Mouse (Mus musculus): ENCODE results near the gene Zfp386. TPM values are rescaled to one million over a fixed set of nuclear protein-coding genes. Genes with fewer than 3 reads are reported as not detected.

Zfp386 gene
- total and polyA plus RNA-seq, 2 experiments: 2.5 to 15.3 TPM

- Histone ChIP-seq H3K27ac (replicated peaks; ENCODE audit: insufficient read depth, low read depth, low read length) (no peak overlapping the region), H3K9ac (ENCODE audit: low read depth, low read length) (no peak overlapping the region), H3K27me3 (ENCODE audit: control insufficient read depth, insufficient read depth, low read length) (no peaks in the 10 kb centered on the region), H3K79me2 (ENCODE audit: control insufficient read depth, insufficient read depth, low read length) (peaks cover 10% of the 10 kb centered on the region; the same call in 1 of the 2 replicates), H3K4me1 (ENCODE audit: control insufficient read depth, insufficient read depth, low read length) (peaks cover 3% of the 10 kb centered on the region; the same call in 1 of the 2 replicates), H3K36me3 (ENCODE audit: control insufficient read depth, insufficient read depth, low read length) (no peaks in the 10 kb centered on the region), H3K4me3 (ENCODE audit: insufficient read depth, low read depth, low read length) (no peak overlapping the region)
- TF ChIP-seq POLR2A (IDR thresholded peaks at IDR 0.05; ENCODE audit: extremely low read depth, insufficient read depth, low read length) (no peak), CTCF (IDR thresholded peaks at IDR 0.05; ENCODE audit: low read depth, low read length) (no peak)
- no peak for DNase-seq (ENCODE audit: extremely low read depth, low read depth, low spot score)
- 92% methylated on average over 5 of the region's 5 CpGs for WGBS
Observed at GRCm38 (mm10) chr12:116044785-116045184, 2.7 kb upstream of the Zfp386 start.

- no peak for DNase-seq (ENCODE audit: extremely low read depth, low read depth, low spot score)
- Histone ChIP-seq H3K27ac (replicated peaks; ENCODE audit: insufficient read depth, low read depth, low read length) (no peak overlapping the region), H3K27me3 (ENCODE audit: control insufficient read depth, insufficient read depth, low read length) (no peaks in the 10 kb centered on the region), H3K36me3 (ENCODE audit: control insufficient read depth, insufficient read depth, low read length) (peaks cover 2% of the 10 kb centered on the region; the same call in 1 of the 2 replicates), H3K4me3 (ENCODE audit: insufficient read depth, low read depth, low read length) (no peak overlapping the region), H3K4me1 (ENCODE audit: control insufficient read depth, insufficient read depth, low read length) (peaks cover 3% of the 10 kb centered on the region; the same call in 1 of the 2 replicates), H3K9ac (ENCODE audit: low read depth, low read length) (no peak overlapping the region), H3K79me2 (ENCODE audit: control insufficient read depth, insufficient read depth, low read length) (peaks cover 18% of the 10 kb centered on the region; the same call in 1 of the 2 replicates)
- WGBS: 57% methylated on average over 7 of the region's 7 CpGs
- TF ChIP-seq POLR2A (IDR thresholded peaks at IDR 0.05; ENCODE audit: extremely low read depth, insufficient read depth, low read length) (no peak), CTCF (IDR thresholded peaks at IDR 0.05; ENCODE audit: low read depth, low read length) (no peak)
Observed at GRCm38 (mm10) chr12:116048766-116049165, 1.2 kb downstream of the Zfp386 start.

- Histone ChIP-seq H3K4me3 (ENCODE audit: insufficient read depth, low read depth, low read length) (no peak overlapping the region), H3K9ac (ENCODE audit: low read depth, low read length) (no peak overlapping the region), H3K27ac (replicated peaks; ENCODE audit: insufficient read depth, low read depth, low read length) (no peak overlapping the region), H3K36me3 (ENCODE audit: control insufficient read depth, insufficient read depth, low read length) (peaks cover 3% of the 10 kb centered on the region; the same call in 1 of the 2 replicates), H3K4me1 (ENCODE audit: control insufficient read depth, insufficient read depth, low read length) (peaks cover 3% of the 10 kb centered on the region; the same call in 1 of the 2 replicates), H3K27me3 (ENCODE audit: control insufficient read depth, insufficient read depth, low read length) (no peaks in the 10 kb centered on the region), H3K79me2 (ENCODE audit: control insufficient read depth, insufficient read depth, low read length) (peaks cover 18% of the 10 kb centered on the region; the same call in 1 of the 2 replicates)
- DNase-seq (ENCODE audit: extremely low read depth, low read depth, low spot score): no peak
- no peak for TF ChIP-seq CTCF (IDR thresholded peaks at IDR 0.05; ENCODE audit: low read depth, low read length)
- TF ChIP-seq POLR2A (IDR thresholded peaks at IDR 0.05; ENCODE audit: extremely low read depth, insufficient read depth, low read length): no peak
- WGBS: 82% methylated on average over 3 of the region's 3 CpGs
Observed at GRCm38 (mm10) chr12:116049236-116049635, 1.7 kb downstream of the Zfp386 start.

GRCm38 (mm10) chr12:116049701-116050100, 2.2 kb downstream of the Zfp386 start:
- TF ChIP-seq CTCF (IDR thresholded peaks at IDR 0.05; ENCODE audit: low read depth, low read length): peak; percentile 39; the same call in 1 of the 2 replicates
- no peak for TF ChIP-seq POLR2A (IDR thresholded peaks at IDR 0.05; ENCODE audit: extremely low read depth, insufficient read depth, low read length)
- Histone ChIP-seq H3K9ac (ENCODE audit: low read depth, low read length) (no peak overlapping the region), H3K27ac (replicated peaks; ENCODE audit: insufficient read depth, low read depth, low read length) (no peak overlapping the region), H3K27me3 (ENCODE audit: control insufficient read depth, insufficient read depth, low read length) (no peaks in the 10 kb centered on the region), H3K36me3 (ENCODE audit: control insufficient read depth, insufficient read depth, low read length) (peaks cover 5% of the 10 kb centered on the region), H3K4me1 (ENCODE audit: control insufficient read depth, insufficient read depth, low read length) (peaks cover 3% of the 10 kb centered on the region; the same call in 1 of the 2 replicates), H3K79me2 (ENCODE audit: control insufficient read depth, insufficient read depth, low read length) (peaks cover 18% of the 10 kb centered on the region; the same call in 1 of the 2 replicates), H3K4me3 (ENCODE audit: insufficient read depth, low read depth, low read length) (no peak overlapping the region)
- DNase-seq (ENCODE audit: extremely low read depth, low read depth, low spot score): peak; percentile 20
- 68% methylated on average over 6 of the region's 6 CpGs for WGBS

- Histone ChIP-seq H3K36me3 (ENCODE audit: control insufficient read depth, insufficient read depth, low read length) (peaks cover 39% of the 10 kb centered on the region), H3K79me2 (ENCODE audit: control insufficient read depth, insufficient read depth, low read length) (peaks cover 13% of the 10 kb centered on the region; the same call in 1 of the 2 replicates), H3K4me1 (ENCODE audit: control insufficient read depth, insufficient read depth, low read length) (no peaks in the 10 kb centered on the region), H3K27ac (replicated peaks; ENCODE audit: insufficient read depth, low read depth, low read length) (no peak overlapping the region), H3K9ac (ENCODE audit: low read depth, low read length) (no peak overlapping the region), H3K27me3 (ENCODE audit: control insufficient read depth, insufficient read depth, low read length) (no peaks in the 10 kb centered on the region), H3K4me3 (ENCODE audit: insufficient read depth, low read depth, low read length) (no peak overlapping the region)
- no peak for TF ChIP-seq CTCF (IDR thresholded peaks at IDR 0.05; ENCODE audit: low read depth, low read length)
- TF ChIP-seq POLR2A (IDR thresholded peaks at IDR 0.05; ENCODE audit: extremely low read depth, insufficient read depth, low read length): no peak
- 89% methylated on average over 8 of the region's 8 CpGs for WGBS
- peak; percentile 29 for DNase-seq (ENCODE audit: extremely low read depth, low read depth, low spot score)
Observed at GRCm38 (mm10) chr12:116054342-116054741, 6.8 kb downstream of the Zfp386 start.

- H3K9ac ChIP-seq (ENCODE audit: low read depth, low read length): no peak overlapping the region
- H3K79me2 ChIP-seq (ENCODE audit: control insufficient read depth, insufficient read depth, low read length): no peaks in the 10 kb centered on the region; the same call in 1 of the 2 replicates
- H3K4me3 ChIP-seq (ENCODE audit: insufficient read depth, low read depth, low read length): no peak overlapping the region
- WGBS: 95% methylated on average over 3 of the region's 3 CpGs
- H3K27ac ChIP-seq (replicated peaks; ENCODE audit: insufficient read depth, low read depth, low read length): no peak overlapping the region
- DNase-seq (ENCODE audit: extremely low read depth, low read depth, low spot score): no peak
- no peaks in the 10 kb centered on the region for H3K4me1 ChIP-seq (ENCODE audit: control insufficient read depth, insufficient read depth, low read length)
- TF ChIP-seq POLR2A (IDR thresholded peaks at IDR 0.05; ENCODE audit: extremely low read depth, insufficient read depth, low read length) (no peak), CTCF (IDR thresholded peaks at IDR 0.05; ENCODE audit: low read depth, low read length) (no peak)
- peaks cover 49% of the 10 kb centered on the region for H3K36me3 ChIP-seq (ENCODE audit: control insufficient read depth, insufficient read depth, low read length)
- H3K27me3 ChIP-seq (ENCODE audit: control insufficient read depth, insufficient read depth, low read length): no peaks in the 10 kb centered on the region; the same call in 1 of the 2 replicates
Observed at GRCm38 (mm10) chr12:116056112-116056511, 8.6 kb downstream of the Zfp386 start.

All from liver, adult 2 months (tissue).